Mouse (Mus musculus) heart, postnatal 0 days (tissue): ENCODE data around the gene Hspa12b. TPM values are rescaled to one million over a fixed set of nuclear protein-coding genes. Genes with fewer than 3 reads are reported as not detected.

Experiments used
- ATAC-seq: fragments of 200-750 bp; cut with Nextera tagmentation; 2 replicates; pipeline ENCODE4 v1.8.0; 2017; ENCODE audit warnings: low read depth, moderate number of reproducible peaks, moderate library complexity; ENCODE audit not compliant: insufficient read depth
- DNase-seq: peaks from one replicate; pipeline ENCODE4 v3.0.0-alpha.2; 2016; ENCODE audit warnings: low spot score
- H3K27ac ChIP-seq: fragments of 300-500 bp; sonication (generic); 2 replicates; pipeline ENCODE4 v1.5.1; 2014; ENCODE audit warnings: low read depth, mild to moderate bottlenecking
- H3K27me3 ChIP-seq: fragments of 300-500 bp; sonication (generic); 2 replicates; pipeline ENCODE4 v1.6.1; 2014; ENCODE audit warnings: low read length, mixed read lengths; ENCODE audit not compliant: control insufficient read depth, insufficient read depth
- H3K36me3 ChIP-seq: fragments of 300-500 bp; sonication (generic); replicated peaks from 2 replicates; pipeline ENCODE4 v1.6.1; 2014; ENCODE audit warnings: low read length, mixed read lengths; ENCODE audit not compliant: control insufficient read depth, insufficient read depth
- H3K4me1 ChIP-seq: fragments of 300-500 bp; sonication (generic); 2 replicates; pipeline ENCODE4 v1.6.1; 2014; ENCODE audit warnings: antibody characterized with exemption; ENCODE audit not compliant: control insufficient read depth, insufficient read depth
- H3K4me2 ChIP-seq: fragments of 300-500 bp; sonication (generic); 2 replicates; pipeline ENCODE4 v1.6.1; 2014; ENCODE audit warnings: low read depth, mild to moderate bottlenecking, low read length, moderate library complexity
- H3K4me3 ChIP-seq: fragments of 300-500 bp; sonication (generic); 2 replicates; pipeline ENCODE4 v1.5.1; 2014; ENCODE audit warnings: low read depth, low read length
- H3K9ac ChIP-seq: fragments of 300-500 bp; sonication (generic); replicated peaks from 2 replicates; pipeline ENCODE4 v1.6.1; 2014; ENCODE audit warnings: low read depth, low read length, mixed read lengths
- H3K9me3 ChIP-seq: fragments of 300-500 bp; sonication (generic); replicated peaks from 2 replicates; pipeline ENCODE4 v1.6.1; 2016; ENCODE audit warnings: low read length; ENCODE audit not compliant: control insufficient read depth
- CTCF ChIP-seq: IDR thresholded peaks from 2 replicates; pipeline ENCODE4 v1.5.1; 2016; ENCODE audit warnings: antibody characterized with exemption, control low read depth, low read depth
- EP300 ChIP-seq: IDR thresholded peaks from 2 replicates; pipeline ENCODE4 v1.6.1; 2016; ENCODE audit warnings: antibody characterized with exemption, low read depth
- WGBS: fragments of 180-500 bp; shearing (Covaris S2); extraction: QIAGEN DNeasy Blood & Tissue Kit; methylation state at CpG from one replicate; pipeline ENCODE4 v1.1.7; 2014; 5-methylcytosine and 5-hydroxymethylcytosine counted together
- polyA plus RNA-seq: library from polyadenylated mRNA; unstranded; fragments of >200 nt; fragmentation: Nextera tagmentation; extraction: Ambion mirVana; gene quantifications from 2 replicates; pipeline ENCODE4 v1.2.1, GENCODE M21; 2015
- total RNA-seq: library from RNA; depleted of rRNA; stranded (reverse); fragments of >200 nt; gene quantifications from 2 replicates; pipeline ENCODE4 v1.2.3, GENCODE M21; 2014; ENCODE audit warnings: low replicate concordance

Hspa12b gene
- total and polyA plus RNA-seq, 2 experiments from 2014 or later = 9.0 to 29.3 TPM

- H3K27ac ChIP-seq = no peak overlapping the region
- 0 out of 2 replicates have a peak, but pooled peaks cover 5% of the 10 kb centered on the region for H3K27me3 ChIP-seq
- ATAC-seq (no peak), DNase-seq (no peak)
- H3K36me3 ChIP-seq = no peaks in the 10 kb centered on the region
- peaks cover 13% of the 10 kb centered on the region for H3K4me1 ChIP-seq
- H3K9me3 ChIP-seq = no peaks in the 10 kb centered on the region
- no peak overlapping the region for H3K4me3 ChIP-seq
- WGBS = 92% methylated on average over 2 of the region's 2 CpGs
- TF ChIP-seq CTCF (no peak), EP300 (no peak)
- H3K9ac ChIP-seq = no peak overlapping the region
- no peak overlapping the region for H3K4me2 ChIP-seq
Observed at GRCm38 (mm10) chr2:131130849-131131248, 3.8 kb downstream of the Hspa12b start.

- 62% methylated on average over 10 of the region's 10 CpGs for WGBS
- no peak overlapping the region for H3K4me2 ChIP-seq
- no peak for TF ChIP-seq EP300
- no peak for TF ChIP-seq CTCF
- no peaks in the 10 kb centered on the region for H3K36me3 ChIP-seq
- peaks cover 15% of the 10 kb centered on the region for H3K4me1 ChIP-seq
- H3K9me3 ChIP-seq = no peaks in the 10 kb centered on the region
- H3K27me3 ChIP-seq = 0 out of 2 replicates have a peak, but pooled peaks cover 5% of the 10 kb centered on the region
- ATAC-seq = no peak
- DNase-seq = no peak
- H3K4me3 ChIP-seq = no peak overlapping the region
- no peak overlapping the region; the same call in 1 of the 2 replicates for H3K27ac ChIP-seq
- H3K9ac ChIP-seq = no peak overlapping the region
Observed at GRCm38 (mm10) chr2:131132111-131132888, 5.2 kb downstream of the Hspa12b start.

GRCm38 (mm10) chr2:131132930-131133547 lies 6.0 kb downstream of the Hspa12b start, which contains the start of gene Gm11037:
Gene Gm11037 (plus strand): TSS chr2:131133497.
- 0 out of 2 replicates have a peak, but pooled peaks cover 4% of the 10 kb centered on the region for H3K27me3 ChIP-seq
- peaks cover 18% of the 10 kb centered on the region for H3K4me1 ChIP-seq
- no peaks in the 10 kb centered on the region for H3K9me3 ChIP-seq
- TF ChIP-seq EP300 (no peak), CTCF (no peak)
- DNase-seq = no peak
- H3K4me2 ChIP-seq = no peak within 1 kb of the TSS
- peak within 1 kb of the TSS; percentile 74 for H3K27ac ChIP-seq
- 82% methylated on average over 9 of the region's 9 CpGs for WGBS
- no peak for ATAC-seq
- no peaks in the 10 kb centered on the region for H3K36me3 ChIP-seq
- H3K9ac ChIP-seq = no peak within 1 kb of the TSS
- H3K4me3 ChIP-seq = no peak within 1 kb of the TSS

- peak; percentile 78 for ATAC-seq
- WGBS = 50% methylated on average over 1 of the region's 1 CpGs
- H3K4me1 ChIP-seq = peaks cover 18% of the 10 kb centered on the region
- no peaks in the 10 kb centered on the region for H3K9me3 ChIP-seq
- no peaks in the 10 kb centered on the region for H3K36me3 ChIP-seq
- no peak overlapping the region for H3K9ac ChIP-seq
- H3K4me2 ChIP-seq = no peak overlapping the region
- H3K4me3 ChIP-seq = no peak overlapping the region
- H3K27ac ChIP-seq = peak overlapping the region; percentile 81
- TF ChIP-seq CTCF (no peak), EP300 (peak; percentile 64)
- peak; percentile 57 for DNase-seq
- no peaks in the 10 kb centered on the region for H3K27me3 ChIP-seq
Observed at GRCm38 (mm10) chr2:131134381-131134780, 7.3 kb downstream of the Hspa12b start.

- no peaks in the 10 kb centered on the region for H3K36me3 ChIP-seq
- H3K9me3 ChIP-seq = no peaks in the 10 kb centered on the region
- ATAC-seq = peak; percentile 24; the same call in 1 of the 2 replicates
- H3K27me3 ChIP-seq = no peaks in the 10 kb centered on the region
- TF ChIP-seq EP300 (no peak), CTCF (no peak)
- no peak overlapping the region for H3K9ac ChIP-seq
- peak overlapping the region; percentile 81 for H3K27ac ChIP-seq
- H3K4me1 ChIP-seq = peaks cover 21% of the 10 kb centered on the region
- no peak overlapping the region for H3K4me3 ChIP-seq
- no peak overlapping the region for H3K4me2 ChIP-seq
- 63% methylated on average over 8 of the region's 8 CpGs for WGBS
- peak; percentile 5 for DNase-seq
Observed at GRCm38 (mm10) chr2:131134826-131135400, 7.8 kb downstream of the Hspa12b start.
